Mouse (Mus musculus) T-cell, adult 2 months (primary cell): ENCODE results near the gene B3gnt2.

Source experiments
- DNase-seq: peaks from one replicate; pipeline ENCODE4 v3.0.0; 2022; ENCODE audit warnings: low spot score

B3gnt2 gene

DNA sequence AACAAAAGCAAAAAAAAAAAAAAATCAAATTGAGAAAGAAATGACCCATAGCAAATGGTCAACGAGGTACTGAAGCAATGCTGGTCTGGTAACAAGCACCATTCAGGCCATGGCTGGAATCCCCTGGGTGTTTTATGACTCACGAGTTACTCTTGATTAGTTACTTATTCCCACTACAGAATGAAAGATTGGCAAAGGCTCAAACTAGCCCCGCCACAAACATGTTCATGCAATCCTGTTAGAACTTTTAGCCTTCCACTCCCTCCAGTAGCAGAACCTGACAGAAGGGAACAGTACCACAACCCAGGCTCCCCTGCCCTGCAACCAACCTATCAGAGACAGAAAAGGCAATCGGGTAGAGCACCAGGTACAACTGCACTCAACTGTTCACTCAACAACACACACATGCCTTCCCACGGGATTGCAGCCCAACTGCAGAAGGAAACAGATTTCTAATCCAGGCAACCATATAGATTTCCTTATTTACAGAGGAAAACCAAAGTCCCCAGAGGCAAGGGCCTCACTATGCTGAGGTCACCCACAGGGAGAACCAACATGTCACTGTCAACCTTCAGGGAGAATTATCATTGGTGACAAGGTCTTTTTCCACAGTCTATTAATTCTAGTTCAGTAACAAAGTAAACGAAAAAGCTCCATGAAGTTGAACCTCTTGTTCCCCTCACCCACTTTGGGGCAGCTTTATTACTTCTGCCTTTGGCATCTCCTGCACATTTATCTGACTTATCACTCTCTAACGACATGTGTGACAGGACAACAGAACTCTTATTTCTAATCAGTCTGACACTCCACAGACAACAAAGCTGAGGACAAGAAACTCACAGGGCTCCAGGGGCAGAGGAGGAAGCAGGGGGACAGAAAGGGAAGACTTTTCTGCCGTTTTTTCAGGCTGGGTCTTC is 12.8 kb downstream of the B3gnt2 start:
- no peak for DNase-seq

DNA sequence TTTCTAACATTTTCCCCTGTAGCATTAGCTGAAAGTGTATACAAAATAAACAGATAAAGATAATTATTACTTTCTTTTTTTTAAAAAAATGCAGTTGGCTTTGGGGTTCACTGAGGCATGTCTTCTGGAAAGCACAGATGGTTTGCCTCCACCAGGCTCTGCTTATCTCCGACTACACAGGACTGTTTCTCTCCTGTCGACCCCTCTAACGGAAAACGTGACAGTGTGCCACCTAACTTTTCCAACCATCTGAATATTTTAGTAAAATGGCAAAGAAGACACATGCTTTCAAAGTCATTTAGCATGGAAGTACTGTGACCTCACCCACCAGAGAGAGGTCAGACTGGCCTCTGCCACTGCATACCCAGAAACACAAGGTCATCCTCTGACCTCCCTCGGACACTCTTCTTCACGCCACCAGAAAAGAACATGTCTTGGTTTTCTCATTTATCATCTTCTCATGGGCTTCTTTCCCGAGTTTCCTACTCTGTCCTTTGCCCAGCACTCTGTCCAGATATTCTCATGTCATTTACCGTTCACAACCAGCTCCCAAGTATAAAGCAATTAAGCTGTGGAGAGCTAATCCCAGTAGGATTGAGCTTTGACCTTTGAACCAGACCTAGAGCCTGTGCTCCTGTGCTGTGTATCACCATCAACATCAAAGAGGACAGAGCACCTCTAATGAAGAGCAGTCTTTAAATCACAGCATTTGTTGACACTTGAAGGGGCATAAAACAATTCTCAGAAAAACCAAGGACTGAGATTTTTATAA is 13.6 kb downstream of the B3gnt2 start:
- no peak for DNase-seq

DNA sequence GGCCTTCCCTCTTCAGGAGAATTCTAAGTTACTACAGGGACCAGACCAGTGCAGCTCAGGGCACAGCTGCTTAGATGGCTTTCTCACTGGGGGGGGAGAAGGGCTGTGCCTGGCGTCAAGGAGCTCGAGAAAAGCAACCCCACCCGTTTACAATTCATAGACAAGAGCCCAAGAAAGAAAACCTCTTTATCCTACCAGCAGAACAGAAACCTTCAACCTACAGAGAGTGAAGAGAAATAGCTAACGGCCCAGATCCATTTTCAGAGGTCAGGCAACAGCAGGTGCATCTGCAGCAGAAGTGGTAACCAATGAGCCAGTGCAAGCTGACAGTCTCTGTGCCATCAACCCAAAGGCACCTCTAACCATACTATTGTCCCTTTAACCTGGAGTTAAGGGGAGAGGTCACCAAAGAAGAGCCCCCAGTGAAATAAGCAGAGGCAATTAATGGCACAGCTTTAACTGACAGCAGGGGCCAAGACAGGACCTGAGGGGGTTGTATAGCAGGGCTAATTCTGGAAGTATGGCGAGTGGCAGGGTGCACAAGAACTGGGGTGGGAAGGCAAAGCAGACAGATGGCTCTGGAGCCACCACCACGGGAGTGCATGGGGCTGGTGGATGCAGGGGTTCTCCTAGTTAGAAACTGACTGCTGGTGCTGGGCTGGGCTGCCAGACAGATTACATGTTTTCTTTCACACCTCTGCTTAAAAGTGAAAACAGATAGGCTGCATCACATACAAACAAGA is 14.5 kb downstream of the B3gnt2 start:
- no peak for DNase-seq

DNA sequence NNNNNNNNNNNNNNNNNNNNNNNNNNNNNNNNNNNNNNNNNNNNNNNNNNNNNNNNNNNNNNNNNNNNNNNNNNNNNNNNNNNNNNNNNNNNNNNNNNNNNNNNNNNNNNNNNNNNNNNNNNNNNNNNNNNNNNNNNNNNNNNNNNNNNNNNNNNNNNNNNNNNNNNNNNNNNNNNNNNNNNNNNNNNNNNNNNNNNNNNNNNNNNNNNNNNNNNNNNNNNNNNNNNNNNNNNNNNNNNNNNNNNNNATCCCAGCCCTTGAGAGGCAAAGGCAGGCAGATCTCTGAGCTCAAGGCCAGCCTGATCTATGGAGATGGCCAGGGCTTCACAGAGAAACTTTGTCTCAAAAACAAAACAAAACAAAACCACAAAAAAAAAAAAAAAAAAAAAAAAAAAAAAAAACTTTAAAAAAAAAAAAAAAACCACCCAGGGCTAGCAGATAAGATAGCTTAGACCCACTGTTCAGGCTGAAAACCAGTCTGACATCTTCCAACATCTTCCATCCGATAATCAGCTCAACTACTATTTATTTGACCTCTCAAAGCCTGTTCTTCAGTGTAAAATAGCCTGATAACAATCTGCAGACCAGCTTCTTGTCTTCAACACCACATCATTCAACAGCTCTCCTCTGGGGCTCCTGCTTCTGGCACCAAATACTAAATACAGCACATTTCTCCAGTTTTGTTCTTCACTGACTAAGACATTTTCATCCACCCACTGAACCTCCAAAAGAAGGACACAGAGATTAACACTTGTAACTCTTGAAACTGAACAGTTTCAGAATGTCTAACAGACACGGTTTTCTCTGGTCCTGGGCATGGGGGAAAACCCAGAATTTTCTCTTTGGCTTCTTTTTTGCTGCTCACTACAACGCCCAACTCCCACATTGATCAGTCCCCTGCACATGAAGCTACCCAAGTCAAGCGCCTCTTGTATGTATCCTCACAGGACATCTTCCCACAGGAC is 15.7 kb downstream of the B3gnt2 start:
- DNase-seq = peak; percentile 33

DNA sequence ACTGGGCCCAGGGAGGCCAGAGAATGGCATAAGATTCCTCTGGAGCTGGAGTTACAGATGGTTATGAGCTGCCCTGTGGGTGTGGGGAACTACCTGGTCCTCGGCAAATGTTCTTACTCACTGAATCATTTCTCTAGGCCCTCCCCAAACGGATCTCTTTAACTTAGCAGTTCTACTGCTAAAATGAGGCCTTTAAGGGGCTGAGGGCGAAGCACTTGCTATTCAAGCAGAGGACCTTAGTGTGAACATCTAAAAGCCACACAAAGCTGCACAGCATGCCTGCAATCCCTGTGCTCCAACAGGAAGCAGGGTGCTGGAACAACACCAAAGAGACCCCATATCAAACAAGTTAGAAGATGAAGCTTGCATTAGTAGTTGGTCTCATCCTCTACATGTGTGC is 21.3 kb downstream of the B3gnt2 start:
- DNase-seq = no peak

DNA sequence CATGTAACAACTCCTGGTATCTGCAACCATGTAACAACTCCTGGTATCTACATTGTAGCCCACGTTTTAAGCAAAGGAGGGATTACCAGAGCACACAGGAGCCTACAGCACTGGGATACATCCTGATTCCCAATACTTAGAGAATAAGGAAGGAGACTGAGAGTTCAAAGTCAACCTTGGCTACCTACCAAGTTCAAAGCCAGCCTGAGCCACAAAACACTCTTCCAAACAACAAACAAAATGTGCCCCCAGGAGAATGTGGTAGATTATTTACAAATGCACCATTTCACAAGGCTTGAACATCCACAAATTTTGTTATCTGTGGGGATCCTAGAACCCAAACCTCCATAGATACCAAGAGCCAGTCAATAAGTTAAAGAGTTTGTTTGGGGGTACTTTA is 22.4 kb downstream of the B3gnt2 start:
- DNase-seq = no peak

DNA sequence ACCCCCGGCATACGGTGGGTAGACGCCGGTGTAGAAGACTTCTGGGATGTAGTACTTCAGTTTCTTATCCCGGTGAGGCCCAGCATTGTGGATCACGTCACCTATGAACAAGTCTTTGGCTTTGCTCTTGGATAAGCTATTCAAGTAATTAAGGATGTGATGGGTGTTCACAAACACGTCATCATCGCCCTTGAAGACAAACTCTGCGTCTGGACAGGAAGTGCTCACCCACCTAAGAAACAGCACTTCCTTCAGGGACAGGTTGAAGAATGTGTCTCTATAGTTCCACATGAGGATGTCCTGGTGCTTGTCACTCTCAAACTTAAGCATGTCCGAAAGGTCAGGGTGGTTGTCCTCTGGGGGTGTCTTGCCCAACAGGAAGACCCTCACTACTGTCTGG is 24.5 kb downstream of the B3gnt2 start:
- DNase-seq = no peak

DNA sequence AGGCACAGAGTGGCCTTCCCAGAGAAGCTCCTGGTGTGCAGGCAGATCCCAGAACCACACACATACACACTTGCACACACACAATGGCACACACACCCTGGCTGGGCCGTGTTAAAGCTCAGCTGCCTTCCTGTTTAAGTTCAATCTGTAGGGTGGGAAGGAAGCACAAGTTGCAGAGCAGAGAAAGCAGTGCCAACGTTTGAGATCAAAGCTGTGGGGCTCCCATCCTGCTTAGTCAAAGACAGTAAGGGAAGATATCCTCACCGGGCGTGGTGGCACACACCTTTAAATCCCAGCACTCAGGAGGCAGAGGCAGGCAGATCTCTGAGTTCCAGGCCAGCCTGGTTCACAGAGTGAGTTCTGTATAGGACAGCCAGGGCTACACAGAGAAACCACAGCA is 28.2 kb downstream of the B3gnt2 start:
- no peak for DNase-seq

DNA sequence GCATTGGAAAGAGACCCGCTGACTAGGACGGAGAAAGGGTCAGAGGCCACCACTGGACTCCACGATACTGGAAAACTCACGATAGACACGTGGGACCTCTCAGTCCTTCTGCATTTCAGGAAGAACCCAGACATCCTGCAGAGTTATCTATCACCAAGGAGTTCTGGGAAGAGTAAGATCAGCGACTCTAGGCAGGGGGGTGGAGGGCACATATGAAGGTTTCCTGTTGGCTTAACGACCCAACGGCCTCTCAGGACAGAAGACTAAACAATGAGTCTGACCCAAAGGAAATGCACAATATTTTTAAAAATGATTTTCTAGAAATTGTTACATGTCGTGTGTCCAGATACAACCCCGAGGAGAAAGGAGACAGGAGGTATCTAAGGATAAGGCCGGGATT is 28.8 kb downstream of the B3gnt2 start:
- DNase-seq = no peak

DNA sequence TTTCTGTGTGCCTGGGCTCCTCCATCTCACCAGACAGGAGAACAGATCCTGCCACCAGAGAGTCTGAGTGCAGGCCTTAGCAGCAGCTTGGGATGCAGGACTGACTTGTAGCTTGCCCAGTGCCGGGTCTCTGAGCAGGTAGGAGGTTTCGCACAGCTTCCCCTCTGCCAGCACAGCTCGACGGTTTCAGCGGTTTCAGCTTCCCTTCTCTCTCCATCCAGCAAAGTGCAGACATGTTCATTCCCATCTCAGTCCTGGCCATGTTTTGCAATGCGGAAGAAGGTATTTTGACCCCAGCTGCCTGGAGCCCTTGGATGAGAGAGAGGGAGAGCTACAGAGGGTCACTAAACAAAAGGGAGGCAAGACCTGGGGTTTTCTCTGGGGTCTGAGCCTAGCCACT is 30.1 kb downstream of the B3gnt2 start:
- DNase-seq = no peak

DNA sequence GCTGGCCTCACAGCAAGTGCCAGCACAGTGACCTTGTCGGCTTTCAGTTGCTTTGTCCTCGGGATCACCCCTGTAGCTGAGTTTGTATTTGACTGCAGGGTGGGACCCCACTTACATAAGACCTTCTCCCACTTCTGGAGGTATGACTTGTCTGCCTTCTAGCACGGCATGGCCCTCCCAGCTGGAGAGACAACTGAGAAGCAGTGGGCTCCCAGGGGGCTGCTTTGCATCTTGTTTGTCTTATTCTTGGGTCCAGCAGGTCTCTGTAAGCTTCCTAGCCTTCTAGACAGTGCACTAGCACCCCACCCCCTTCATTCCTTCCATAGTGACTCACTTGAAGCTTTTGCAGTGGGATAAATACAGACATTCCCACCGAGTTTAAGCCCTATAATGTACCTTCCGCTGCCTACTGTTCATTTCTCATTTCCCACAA is 30.6 kb downstream of the B3gnt2 start:
- DNase-seq = no peak

DNA sequence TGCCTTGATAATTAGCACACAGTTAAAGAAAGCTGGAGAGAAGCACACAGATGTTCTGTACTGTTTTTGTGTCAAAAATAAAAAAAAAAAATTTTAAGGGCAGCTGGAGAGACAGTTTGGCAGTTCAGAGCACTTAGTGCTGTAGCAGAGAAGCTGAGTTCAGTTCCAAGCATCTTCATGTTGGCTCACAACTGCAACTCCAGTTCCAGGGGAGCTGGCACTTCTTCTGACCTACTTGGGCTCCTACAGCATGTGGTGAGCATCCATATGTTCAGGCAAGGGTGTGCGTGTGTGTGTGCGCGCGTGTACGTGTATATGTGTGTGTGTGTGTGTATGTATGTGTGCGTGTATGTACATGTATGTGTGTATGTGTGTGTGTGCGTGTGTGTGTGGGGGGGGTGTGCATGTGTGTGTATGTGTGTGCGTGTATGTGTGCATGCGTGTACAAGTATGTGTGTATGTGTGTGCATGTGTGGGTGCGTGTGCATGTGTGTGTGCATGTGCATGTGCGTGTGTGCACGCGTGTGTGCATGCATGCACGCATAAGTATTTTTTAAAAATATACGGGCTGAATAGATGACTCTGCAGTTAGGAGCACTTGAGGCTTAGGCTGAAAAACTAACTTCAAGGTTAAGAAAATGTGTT is 31.7 kb downstream of the B3gnt2 start:
- DNase-seq = no peak

DNA sequence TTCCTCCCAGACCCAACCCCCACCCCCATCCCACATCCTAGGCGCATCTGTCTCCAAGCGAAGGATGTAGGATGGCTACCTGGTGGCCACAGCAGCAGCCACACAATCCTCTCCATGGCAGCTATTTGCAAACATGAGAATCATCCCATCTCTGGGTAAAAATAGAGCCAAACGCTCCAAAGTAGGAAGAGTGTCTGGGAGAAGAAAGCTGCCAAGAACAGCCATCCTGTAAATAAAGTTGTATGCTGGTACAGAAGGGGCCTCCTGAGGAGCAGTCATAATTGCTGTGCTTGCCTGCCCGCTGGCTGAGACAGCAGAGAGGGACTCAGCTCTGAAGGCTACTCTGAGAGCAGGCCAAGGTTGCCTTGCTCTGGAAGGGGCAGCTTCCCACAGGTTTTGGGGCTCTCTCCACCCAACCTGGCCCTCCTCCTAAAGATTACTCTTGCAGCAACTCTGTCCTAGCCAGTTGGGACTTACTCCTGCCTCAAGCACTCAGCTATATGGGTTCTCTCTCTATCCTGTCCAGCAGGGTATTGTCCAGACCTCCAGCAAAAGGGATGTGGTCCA is 33.2 kb downstream of the B3gnt2 start:
- DNase-seq = no peak

DNA sequence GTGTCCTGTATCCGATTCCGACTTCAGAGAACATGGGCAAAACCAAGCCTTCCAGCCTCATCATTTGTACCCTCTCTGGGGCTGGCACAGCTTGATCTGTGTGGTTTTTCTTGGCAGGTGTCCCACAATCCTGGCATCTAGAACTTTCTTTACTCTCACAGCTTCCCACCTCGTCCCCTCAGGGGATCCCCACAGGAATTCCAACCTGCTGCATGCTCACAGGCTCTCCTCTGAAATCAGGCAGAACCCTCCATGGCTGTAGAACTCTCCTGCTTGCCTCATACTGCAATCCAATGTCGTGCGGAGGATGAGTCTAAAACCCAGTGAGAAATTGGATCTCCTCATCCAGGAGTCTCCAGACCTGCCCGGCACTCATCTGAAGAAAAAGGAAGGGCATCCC is 34.1 kb downstream of the B3gnt2 start:
- DNase-seq = no peak

DNA sequence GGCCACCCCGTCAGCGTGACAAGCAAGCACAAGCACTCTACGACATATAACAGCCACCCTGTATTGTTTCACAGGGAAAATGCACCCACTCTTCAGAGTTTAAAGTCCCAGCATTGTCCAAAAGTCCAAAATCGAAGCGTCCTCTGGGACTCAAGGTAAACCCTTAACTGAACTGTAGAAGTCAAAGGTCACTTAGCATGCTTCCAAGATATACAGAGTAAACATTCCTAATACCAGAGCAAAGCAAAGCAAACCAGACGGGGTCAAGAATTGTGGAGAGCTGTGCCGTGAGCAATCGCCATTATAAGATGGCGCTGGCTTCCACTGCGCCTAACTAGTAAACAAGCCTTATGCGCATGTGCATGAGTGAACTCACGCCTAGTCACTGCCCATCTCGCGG is 34.7 kb downstream of the B3gnt2 start:
- no peak for DNase-seq

DNA sequence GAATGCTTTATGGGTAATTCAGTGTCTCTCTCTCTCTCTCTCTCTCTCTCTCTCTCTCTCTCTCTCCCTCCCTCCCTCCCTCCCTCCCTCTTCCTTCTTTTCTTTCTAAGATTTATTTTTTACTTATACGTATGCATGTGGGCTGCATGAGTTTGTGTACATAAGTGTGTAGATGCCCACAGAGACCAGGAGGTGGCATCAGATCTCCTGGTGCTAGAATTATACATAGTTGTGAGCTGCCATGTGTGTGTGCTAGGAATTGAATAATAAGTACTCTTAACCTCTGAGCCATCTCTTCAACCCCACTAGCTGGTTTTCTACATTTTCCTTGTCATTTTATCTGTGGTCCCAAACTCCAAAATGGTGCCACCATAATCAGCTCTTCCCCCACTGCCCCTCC is 35.2 kb downstream of the B3gnt2 start:
- DNase-seq = no peak

DNA sequence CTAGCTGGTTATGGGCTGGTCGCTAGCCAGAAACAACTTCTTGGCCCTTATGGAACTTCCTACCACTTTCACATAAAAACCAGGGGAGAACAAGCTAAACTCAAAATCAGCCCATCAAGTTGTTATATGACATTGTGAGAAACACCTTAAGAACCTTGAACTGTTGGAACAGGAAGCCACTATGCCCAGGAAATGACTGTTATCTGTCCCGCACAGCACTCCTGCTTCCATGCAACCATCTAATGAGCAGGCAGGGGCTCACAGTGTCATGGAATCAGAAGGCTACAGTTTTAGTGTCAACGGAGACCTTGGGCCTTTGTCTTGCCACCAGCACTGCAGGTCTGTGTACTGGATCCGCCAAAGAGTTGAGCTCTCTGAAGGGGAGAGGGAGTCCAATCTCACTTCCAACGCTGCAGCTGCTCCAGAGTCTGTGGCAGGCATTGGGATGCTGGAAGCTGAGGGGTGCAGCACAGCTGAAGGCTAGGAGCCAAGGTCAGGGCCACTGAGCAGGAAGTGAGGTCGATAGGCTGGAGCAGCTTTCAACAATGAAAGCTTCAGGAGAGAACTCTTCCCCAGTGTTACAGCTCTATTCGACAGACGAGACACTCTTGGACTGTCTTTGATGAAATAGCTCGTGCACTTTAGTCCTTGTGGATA is 36.6 kb downstream of the B3gnt2 start:
- DNase-seq = no peak

DNA sequence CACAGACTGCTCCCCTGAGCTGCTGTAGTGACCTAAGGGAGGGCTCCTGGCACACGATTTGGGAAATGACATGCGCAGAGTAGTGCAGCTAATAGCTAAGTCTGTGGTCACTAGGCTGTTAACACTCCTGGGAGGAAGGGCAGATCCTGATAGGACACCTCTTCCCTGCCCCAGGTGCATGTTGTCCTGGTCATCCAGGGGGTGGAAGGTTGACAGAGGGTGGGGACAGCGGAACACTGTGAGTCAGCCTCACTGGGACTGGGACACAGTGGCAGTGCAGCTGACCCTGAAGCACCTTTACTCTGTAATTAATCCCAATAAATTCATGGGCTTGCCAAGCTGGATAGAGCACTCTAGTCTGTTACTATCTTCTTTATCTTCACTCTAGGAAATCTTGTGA is 39.5 kb downstream of the B3gnt2 start:
- no peak for DNase-seq

DNA sequence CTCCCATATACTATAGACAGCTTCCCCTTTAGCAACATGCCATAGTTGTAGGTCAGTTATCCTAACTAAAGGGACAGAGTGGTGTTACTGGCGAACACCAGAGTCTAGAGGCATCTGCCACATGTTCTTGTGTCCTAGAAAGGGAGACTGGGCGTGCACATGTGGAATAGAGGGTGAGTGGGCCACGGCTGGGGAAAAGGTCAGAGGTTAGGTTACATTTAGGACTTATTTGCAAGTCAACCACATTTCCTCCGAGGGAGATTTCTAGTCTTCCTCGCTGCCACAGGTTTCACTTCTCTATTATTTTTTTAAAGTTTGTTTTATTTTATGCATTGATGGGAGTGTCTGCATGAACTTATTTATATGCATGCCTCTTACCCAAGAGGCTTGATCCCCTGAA is 42.4 kb downstream of the B3gnt2 start:
- no peak for DNase-seq

DNA sequence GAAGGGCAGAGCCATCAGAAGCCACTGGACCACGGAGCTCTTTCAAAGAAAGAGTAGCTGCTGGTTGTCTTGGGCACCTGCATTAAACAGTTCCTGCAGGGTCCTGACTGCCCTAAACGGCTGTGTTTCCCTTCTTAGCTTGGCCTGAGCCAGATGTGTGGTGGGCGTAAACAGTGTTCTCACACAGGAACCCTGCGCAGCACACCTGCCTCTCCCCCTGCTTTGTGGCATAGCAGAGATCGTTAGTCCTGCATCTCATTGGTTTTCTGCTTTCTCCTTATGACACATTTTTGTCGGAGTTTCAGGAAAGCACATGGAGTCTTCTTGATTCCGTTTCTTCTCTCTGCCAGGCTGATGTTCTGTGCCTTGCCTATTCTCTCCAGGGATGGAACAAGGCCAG is 44.9 kb downstream of the B3gnt2 start:
- no peak for DNase-seq
